Mouse (Mus musculus) E14TG2a.4 (cell line): ENCODE results near the gene Ttc7.

Experiments used
- H3K27me3 ChIP-seq: 2 replicates; pipeline ENCODE4 v1.6.1; 2014; ENCODE audit warnings: low read length, control low read depth; ENCODE audit not compliant: insufficient read depth
- H3K36me3 ChIP-seq: 2 replicates; pipeline ENCODE4 v1.6.1; 2014; ENCODE audit warnings: low read length, control low read depth; ENCODE audit not compliant: insufficient read depth
- H3K4me1 ChIP-seq: replicated peaks from 2 replicates; pipeline ENCODE4 v1.6.1; 2014; ENCODE audit warnings: low read depth, low read length, control low read depth
- H3K4me3 ChIP-seq: replicated peaks from 2 replicates; pipeline ENCODE4 v1.5.1; 2014; ENCODE audit warnings: mild to moderate bottlenecking, low read length
- H3K9me3 ChIP-seq: 2 replicates; pipeline ENCODE4 v1.6.1; 2014; ENCODE audit warnings: low read length, control low read depth
- CTCF ChIP-seq: conservative IDR thresholded peaks from 2 replicates; pipeline ENCODE4 v1.5.1; 2014; ENCODE audit warnings: low read length
- NANOG ChIP-seq: IDR thresholded peaks from 2 replicates; pipeline ENCODE4 v1.6.1; 2014; ENCODE audit warnings: borderline replicate concordance, low read length, mixed read lengths
- POU5F1 ChIP-seq: IDR thresholded peaks from 2 replicates; pipeline ENCODE4 v1.6.1; 2014; ENCODE audit warnings: low read length, borderline replicate concordance

The Ttc7 gene

DNA sequence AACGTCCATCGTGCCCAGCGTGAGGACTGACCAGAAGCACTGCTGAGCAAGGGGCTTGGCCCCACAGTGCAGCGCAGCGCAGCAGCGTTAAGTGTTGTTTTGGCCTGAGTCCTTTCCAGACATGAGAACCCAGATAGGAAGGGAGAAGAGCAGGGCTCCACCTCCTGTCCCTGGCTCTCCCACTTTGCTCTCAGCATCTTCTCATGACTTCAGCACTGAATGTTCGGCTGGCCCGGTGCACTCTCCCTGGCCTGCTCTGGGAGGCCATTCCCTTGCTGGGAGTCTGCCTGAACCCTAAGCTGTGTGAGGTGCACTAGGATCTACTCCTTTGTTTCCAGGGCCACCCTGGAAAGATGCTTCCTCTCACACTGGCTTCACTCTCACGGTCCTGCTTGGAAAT, 65.7 kb downstream of the Ttc7 start:
- no peak for TF ChIP-seq NANOG
- no peak for TF ChIP-seq POU5F1
- TF ChIP-seq CTCF, result no peak
- Histone ChIP-seq H3K27me3 (no peaks in the 10 kb centered on the region), H3K4me1 (peaks cover 53% of the 10 kb centered on the region), H3K9me3 (no peaks in the 10 kb centered on the region), H3K36me3 (no peaks in the 10 kb centered on the region), H3K4me3 (no peak overlapping the region)

GRCm38 (mm10) chr17:87349069-87349468, 66.4 kb downstream of the Ttc7 start:
- no peaks in the 10 kb centered on the region for H3K27me3 ChIP-seq
- H3K36me3 ChIP-seq, result no peaks in the 10 kb centered on the region
- H3K4me3 ChIP-seq, result no peak overlapping the region
- H3K9me3 ChIP-seq, result no peaks in the 10 kb centered on the region
- H3K4me1 ChIP-seq, result peaks cover 55% of the 10 kb centered on the region
- TF ChIP-seq CTCF (no peak), NANOG (no peak), POU5F1 (no peak)

DNA sequence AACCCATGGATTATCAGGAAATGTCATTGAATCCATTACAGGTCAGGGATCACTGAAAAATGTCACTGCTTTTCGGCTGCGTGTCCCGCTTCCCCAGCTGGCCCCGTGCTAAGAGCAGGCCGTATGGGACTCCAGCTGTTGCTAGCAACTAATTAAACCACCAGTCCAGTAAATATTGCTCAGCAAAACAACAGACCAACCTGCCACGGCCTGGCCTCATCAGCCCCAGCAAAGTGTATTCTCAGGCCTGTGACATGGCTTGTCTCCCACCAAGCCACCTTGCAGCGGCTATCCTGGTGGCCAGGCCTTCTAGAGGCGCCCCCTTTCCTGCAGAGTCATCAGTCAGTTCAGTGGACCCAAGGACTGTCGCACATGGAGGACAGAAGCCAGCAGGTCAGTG, 66.9 kb downstream of the Ttc7 start:
- H3K9me3 ChIP-seq, result no peaks in the 10 kb centered on the region
- no peak for TF ChIP-seq NANOG
- no peak for TF ChIP-seq CTCF
- no peak for TF ChIP-seq POU5F1
- no peaks in the 10 kb centered on the region for H3K36me3 ChIP-seq
- H3K4me3 ChIP-seq, result no peak overlapping the region
- H3K4me1 ChIP-seq, result peaks cover 55% of the 10 kb centered on the region
- no peaks in the 10 kb centered on the region for H3K27me3 ChIP-seq

GRCm38 (mm10) chr17:87350471-87351240, 68.0 kb downstream of the Ttc7 start:
- TF ChIP-seq CTCF (no peak), POU5F1 (no peak)
- Histone ChIP-seq H3K9me3 (no peaks in the 10 kb centered on the region), H3K36me3 (no peaks in the 10 kb centered on the region), H3K27me3 (no peaks in the 10 kb centered on the region), H3K4me1 (peaks cover 50% of the 10 kb centered on the region), H3K4me3 (peak overlapping the region; percentile 13; the same call in 1 of the 2 replicates)

GRCm38 (mm10) chr17:87351241-87352105, 68.8 kb downstream of the Ttc7 start:
- H3K9me3 ChIP-seq, result no peaks in the 10 kb centered on the region
- peaks cover 44% of the 10 kb centered on the region for H3K4me1 ChIP-seq
- peak overlapping the region; percentile 13; the same call in 1 of the 2 replicates for H3K4me3 ChIP-seq
- H3K36me3 ChIP-seq, result no peaks in the 10 kb centered on the region
- TF ChIP-seq CTCF (no peak), POU5F1 (no peak), NANOG (no peak)
- H3K27me3 ChIP-seq, result no peaks in the 10 kb centered on the region

DNA sequence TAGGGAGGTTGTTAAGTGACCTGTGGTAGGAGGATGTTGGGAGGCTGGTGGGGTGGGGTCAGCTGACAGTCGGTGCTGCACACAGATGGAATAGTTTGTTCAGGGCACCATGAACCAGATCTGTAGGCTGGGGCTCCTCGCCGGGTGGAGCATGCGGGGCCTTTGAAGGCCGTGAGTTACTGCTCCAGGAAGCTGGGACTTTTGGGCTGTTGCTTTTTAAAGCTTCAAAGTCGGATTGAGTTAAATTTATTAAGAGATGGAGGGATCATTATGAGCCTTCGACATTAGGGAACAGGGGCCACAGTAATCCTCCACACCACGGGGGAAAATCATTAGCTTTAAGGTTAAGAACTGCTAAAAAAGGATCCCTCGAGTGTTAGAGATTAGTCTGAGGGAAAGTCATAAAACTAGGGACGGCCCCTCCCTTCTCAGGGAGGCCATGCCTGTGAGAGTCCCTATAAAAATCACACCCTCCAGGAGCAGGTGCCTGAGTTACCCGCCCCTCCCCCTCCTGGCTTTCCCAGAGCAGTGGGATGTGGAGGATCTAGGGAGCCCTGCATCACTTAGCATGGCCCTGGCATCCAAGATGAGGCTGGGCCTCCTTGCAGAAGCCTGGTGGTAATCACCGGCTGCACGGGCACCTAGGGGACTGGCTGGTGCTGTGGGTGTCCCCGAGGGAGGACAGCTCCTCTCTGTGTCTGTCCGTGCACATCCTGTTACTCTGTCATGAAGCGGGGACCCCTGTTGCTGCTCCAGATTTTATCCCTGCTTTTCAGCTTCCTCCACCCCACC, 69.6 kb downstream of the Ttc7 start:
- Histone ChIP-seq H3K36me3 (no peaks in the 10 kb centered on the region), H3K4me1 (peaks cover 44% of the 10 kb centered on the region), H3K9me3 (no peaks in the 10 kb centered on the region), H3K27me3 (no peaks in the 10 kb centered on the region), H3K4me3 (no peak overlapping the region)
- TF ChIP-seq CTCF (no peak), NANOG (no peak), POU5F1 (no peak)

DNA sequence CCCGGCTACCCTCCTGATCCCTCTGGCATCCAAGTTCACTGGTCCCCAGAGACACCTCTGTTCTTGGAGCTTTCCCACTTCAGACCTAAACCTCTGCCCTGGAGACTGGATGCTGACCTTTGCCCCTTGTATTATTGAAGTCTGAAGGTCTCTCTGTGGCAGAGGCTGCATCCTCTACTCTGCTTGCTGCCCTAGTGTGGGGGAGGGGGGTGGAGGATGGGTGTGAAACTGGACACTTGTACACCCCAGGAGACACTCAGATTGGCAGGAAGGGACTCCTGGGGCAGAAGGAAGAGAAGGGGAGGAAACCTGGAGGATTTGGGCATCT, 70.2 kb downstream of the Ttc7 start:
- no peak for TF ChIP-seq NANOG
- no peak for TF ChIP-seq POU5F1
- no peak for TF ChIP-seq CTCF
- H3K4me3 ChIP-seq, result no peak overlapping the region
- H3K36me3 ChIP-seq, result no peaks in the 10 kb centered on the region
- peaks cover 44% of the 10 kb centered on the region for H3K4me1 ChIP-seq
- H3K9me3 ChIP-seq, result no peaks in the 10 kb centered on the region
- no peaks in the 10 kb centered on the region for H3K27me3 ChIP-seq

GRCm38 (mm10) chr17:87353745-87354320, 71.1 kb downstream of the Ttc7 start:
- TF ChIP-seq CTCF (no peak), POU5F1 (no peak), NANOG (no peak)
- Histone ChIP-seq H3K9me3 (no peaks in the 10 kb centered on the region), H3K4me1 (peaks cover 40% of the 10 kb centered on the region), H3K27me3 (no peaks in the 10 kb centered on the region), H3K36me3 (no peaks in the 10 kb centered on the region), H3K4me3 (no peak overlapping the region)
